Mouse (Mus musculus) kidney, postnatal 25 days (tissue): ENCODE results near the gene Narf.

Source experiments
- DNase-seq, 2 experiments: peaks; one replicate each; pipeline ENCODE4 v3.0.0; 2021; ENCODE audit warnings: mixed read lengths in 2 of 2

Gene Narf

DNA sequence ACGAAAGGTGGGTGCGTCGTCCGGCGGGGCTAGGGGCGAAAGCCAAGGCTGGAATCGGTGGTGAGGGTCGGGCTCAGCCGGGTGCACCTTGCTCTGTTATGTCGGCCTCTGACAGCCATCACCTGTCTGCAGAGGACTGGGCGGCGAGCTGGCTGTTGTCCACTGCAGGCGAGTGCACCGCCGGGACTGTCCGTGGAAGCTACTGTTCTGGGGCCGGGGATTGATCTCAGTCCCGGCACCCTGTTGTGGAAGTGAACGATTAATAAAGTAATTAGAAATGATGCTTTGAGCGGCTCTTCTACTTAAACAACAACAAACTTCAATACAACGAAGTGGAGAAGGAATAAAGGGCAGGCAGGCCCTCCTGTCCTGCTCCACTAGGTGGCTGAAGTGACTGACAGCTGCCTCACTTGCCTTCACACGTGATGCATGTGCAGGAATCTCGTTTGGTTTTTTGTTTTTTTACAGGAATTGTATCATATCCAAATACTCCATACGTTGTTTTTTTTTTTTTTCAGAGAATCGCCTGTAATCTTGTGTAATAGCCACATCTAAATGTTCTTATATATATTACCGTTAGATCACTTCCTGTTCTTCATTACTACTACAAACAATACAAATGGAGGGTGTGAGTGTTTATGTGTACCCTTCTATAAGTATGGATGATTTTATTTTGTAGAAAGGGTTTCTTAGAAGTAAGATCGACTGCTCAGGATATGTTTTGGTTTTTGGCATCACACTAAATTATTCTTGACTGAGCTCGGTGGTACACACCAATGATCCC, 484 bp downstream of the Narf start:
- DNase-seq: peak; percentile 58 to 78

DNA sequence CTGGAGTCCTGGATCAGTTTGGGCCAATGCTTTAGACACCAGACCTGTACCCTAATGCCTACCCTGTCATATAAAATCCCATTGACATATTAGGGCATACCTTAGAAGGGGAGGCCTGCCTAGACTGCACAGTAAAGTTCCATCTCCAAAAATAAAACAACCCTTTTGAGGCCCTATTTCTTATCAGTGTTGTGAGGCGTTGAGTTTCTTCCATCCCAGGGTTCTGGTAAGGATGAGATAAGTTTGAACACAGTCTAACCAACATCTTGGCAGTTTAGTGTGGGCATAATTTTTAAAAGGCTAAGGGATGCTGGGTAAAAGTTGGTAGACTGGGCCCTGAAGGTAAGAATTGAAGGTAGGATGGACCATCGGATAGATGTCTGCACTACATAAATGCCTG, 2.6 kb downstream of the Narf start:
- DNase-seq: no peak

DNA sequence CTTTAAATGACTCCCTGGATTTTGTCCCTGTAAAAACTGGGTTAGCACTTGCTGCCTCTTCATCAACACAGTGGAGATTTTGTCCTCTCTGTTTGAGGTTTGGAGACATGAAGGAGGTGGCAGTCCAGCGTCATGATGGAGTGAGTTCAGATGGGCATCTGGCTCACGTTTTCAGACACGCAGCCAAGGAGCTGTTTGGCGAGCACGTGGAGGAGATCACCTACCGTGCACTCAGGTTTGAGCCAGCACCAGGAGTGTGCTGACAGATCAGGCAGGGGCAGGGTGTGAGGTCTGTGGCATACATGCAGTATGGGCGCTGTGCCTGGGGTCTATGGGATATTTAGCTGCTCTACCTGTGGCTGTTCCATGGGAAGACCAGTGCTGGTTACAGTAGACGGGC, 13.1 kb downstream of the Narf start:
- no peak for DNase-seq

DNA sequence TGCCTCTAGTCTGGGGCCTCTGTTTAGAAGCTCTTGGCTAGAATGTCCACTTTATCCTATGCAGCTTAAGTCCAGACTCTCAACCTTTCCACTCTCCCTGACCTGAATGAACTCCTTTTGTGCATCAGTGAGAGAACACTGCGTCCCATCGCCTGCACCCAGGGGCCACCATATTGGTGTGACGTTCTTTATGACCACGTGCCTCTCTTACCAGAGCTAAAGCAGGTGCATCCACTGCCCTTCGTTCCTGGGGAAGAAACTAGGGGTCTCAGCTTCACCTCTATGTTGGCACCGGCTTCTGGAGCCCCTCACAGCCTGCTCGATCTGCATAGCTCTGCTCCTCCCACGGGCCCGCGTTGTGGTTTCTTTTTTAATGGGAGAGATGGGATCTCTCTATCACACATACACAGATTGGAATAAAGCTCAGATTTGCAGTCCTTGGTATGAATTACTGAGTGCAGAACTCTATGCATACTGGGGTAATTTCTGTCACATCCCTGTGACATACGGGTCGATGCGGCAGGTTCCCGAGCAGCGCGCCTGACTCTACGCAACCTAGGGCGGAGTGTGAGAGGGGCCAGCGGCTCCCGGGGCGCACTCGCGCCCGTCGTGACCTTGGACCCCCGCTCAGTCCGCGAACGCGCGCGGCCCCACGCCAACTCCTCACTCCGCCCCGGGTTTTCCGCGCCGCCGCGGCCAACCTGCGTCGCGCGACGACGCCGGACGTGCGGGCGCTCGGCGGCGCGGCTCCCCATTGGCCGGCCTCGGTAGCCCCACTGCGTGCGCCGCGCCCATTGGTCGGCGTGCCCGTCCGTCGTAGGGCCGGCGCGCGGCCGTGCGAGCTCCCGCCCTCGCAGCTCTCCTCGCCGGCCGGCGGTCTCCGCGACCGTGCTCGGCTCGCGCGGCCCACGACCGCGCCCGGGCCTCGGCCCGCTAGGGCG, 22.4 kb downstream of the Narf start, which contains the start of gene Foxk2:
Foxk2 (plus strand) TSS at position 831 of the 941 bp plus-strand sequence.
- DNase-seq: peak; percentile 92 to 98

DNA sequence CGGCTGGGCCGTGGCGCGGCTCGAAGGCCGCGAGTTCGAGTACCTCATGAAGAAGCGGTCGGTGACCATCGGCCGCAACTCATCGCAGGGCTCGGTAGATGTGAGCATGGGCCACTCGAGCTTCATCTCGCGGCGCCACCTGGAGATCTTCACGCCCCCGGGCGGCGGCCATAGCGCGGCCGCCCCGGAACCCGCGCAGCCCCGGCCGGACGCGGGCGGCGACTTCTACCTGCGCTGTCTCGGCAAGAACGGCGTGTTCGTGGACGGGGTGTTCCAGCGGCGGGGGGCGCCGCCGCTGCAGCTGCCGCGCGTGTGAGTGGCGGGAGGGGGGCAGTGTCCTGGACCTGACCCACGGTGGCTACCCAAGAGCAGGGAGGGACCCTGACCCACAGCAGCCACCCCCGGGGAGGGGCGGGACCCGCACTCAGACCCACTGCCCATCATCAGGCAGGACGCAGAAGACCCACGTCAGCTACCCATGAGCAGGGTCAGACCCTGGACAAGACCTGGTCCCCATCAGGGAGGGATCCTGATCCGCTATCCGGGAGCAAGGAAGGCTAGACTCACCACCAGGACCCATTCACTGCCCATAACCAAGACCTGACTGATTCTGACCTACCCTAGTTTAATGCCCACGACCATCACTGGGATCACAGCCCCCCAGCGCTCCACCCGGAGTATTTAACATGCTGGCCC, 23.3 kb downstream of the Narf start:
- DNase-seq: peak; percentile 20 to 58

DNA sequence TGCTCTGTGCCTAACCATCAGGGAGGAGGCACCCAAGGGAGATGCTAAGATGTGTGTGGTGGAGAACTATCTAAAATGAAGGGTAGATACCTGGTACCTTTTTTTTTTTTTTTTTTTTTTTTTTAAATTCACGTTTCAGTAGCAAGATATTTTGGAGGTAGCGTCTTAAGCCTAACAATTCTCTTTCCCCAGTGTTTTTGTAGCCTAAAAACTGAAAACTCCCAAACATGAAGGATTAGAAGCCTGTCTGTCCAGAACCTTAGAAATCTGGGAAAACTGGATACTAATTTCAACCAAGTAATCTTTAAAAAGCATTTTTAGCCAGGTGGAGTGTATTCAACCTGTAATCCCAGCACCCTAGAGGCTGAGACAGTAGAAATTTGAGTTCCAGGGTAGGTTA, 24.0 kb downstream of the Narf start:
- DNase-seq: no peak

DNA sequence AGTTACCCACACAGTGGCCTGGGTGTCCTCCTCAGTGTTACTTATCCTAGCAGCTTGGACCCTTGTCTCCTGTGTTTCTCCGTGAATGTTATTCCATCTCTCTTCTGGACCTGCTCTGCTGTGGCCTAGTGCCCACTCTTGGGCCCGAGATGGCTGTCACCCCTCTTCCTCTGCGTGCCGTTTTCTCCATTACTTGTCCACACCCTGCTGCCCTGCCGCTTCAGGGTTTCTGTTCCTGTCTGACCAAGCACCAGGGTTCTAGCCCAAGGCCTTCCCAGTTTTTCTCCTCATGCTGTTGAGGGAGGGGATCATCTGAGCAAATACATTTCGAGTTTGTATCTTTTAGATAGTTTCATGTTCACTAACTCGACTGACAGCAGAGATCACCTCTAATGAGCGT, 40.5 kb downstream of the Narf start:
- DNase-seq: no peak

DNA sequence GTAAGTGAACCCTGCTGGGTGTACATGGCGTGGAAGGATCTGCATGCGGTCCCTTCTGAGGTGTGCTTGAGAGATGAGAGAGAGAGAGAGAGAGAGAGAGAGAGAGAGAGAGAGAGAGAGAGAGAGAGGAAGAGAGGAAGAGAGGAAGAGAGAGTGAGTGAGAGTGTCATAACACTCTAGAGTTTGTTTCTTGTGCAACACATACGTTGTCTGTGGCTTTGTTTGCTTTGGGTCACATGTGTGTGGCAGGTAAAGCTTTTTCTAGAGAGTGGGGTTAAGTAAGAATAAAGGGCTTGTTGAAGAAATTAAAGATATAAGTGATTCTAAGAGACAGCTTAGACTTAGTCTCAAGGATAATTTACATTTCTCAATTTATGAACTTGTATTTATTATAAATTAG, 41.0 kb downstream of the Narf start:
- no peak for DNase-seq

DNA sequence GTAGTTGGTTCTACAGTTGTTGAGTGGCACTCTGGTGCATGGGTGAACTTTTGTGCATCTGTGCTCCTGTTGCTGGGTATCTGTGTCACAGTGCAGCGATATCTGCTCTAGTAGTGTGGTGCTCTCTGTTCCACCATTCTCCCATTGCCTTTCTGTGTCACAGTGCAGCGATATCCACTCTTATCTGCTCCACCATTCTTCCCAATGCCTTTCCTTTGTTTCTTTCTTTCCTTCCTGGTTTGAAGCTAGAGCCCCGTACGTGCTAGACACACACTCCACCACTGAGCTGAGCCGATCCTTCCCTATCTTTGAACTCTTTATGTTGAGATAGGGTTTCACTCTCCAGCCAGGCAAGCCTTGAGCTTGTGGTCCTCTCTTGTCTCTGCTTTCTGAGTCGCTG, 45.9 kb downstream of the Narf start:
- DNase-seq: no peak

DNA sequence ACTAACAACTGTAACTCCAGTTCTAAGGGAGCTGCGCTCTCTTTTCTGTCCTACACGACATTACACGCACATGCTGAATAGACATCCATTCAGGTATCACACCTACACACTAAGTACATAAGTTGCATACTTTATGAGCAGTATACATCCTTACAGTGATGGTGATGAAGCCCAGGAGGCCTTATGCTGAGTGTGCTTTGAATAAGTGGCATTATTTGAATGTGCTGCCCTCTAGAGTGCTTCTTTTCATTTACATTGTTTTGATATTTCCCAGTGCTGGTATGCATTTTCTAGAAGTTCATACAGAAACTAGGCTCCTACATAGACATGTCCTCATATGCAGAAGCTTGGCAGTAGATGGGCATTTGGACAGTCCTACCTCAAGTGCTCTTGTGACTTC, 52.8 kb downstream of the Narf start:
- DNase-seq: no peak

DNA sequence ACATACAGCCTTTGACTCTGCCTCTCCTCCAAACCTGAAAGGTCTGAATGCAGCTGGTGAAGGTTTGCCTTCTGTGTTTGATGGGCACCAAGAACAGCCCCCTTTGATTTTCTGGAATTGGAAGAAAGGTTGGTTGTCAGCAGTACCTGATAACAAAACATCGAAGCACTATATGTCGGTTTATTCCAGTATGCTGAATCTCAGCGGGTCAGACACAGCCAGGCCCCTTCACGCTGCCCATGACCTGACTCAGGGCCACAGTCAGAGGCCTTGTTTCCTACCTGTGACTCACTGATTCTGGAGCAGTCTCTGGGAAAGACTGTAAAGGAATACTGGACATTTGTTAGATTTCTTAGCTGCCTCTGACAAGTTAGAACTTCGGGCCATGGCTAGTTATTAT, 57.7 kb downstream of the Narf start:
- no peak for DNase-seq

DNA sequence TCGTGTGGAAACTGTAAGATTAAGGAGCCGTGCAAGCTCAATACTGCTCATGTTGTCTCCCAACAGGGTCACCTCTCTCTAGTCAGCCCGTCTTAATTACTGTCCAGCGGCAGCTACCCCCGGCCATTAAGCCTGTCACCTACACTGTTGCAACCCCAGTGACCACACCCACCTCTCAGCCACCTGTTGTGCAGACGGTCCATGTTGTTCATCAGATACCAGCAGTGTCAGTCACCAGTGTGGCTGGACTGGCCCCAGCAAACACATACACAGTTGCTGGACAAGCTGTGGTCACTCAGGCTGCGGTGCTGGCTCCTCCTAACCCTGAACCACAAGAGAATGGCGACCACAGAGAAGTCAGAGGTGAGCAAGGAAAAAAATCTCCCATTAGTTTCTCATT, 61.4 kb downstream of the Narf start:
- DNase-seq: no peak

DNA sequence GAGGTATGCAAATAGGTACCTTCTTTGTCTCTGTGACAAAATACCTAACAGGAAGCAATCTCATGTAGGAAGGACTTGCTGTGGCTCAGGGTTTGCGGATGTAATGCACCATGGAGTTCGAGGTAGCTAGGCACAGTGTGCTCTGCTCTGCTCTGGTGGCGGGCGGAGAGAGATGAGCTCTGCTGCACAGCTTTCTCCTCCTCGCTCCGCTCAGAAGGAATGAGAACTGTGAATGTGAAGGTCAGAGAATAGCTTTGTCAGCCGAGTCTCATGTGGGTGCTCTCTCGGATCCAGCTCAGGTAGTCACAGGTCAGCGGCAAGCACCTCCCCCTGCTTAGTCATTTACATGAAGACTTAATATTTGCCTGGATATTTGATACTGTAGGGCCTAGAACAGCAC, 63.2 kb downstream of the Narf start:
- DNase-seq: peak; percentile 67 to 84

DNA sequence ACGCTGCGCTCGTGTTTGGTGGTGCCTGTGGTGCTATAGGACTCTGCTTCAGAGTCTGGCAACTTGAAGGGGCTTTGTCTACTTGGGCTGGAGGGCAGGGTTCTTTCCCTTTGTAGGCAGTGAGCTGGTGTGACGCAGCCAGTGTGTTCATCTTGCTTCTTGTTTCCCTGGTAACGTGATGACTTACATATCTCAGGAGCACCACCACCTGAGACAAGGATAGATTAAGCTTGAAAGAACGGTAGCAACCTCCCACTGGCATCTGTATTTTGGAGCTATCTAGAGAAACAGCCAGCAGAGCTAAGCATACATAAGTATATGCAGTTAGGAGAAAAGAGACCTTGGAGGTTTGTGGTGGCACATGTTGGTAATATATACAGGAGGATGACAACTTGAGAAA, 68.3 kb downstream of the Narf start:
- DNase-seq: no peak
